12 mouse cellular contexts compared by ENCODE assay signal in genomic region chr6:66943367-66944189, GRCm38 (mm10). TPM values are rescaled to one million over a fixed set of nuclear protein-coding genes. Genes with fewer than 3 reads are reported as not detected.
DNase-seq lines count a peak whose midpoint lies in the region; ATAC-seq lines count a peak whose summit lies in the region.
"Had no signal": no experiment of that assay in that cellular context is flagged by ENCODE, and none has a peak within 500 bp of the region (broad histone marks: within the 10 kb centered on the region; RNA-seq: fewer than 3 reads in every experiment).

No protein-coding gene starts in this region.

- no peak overlapping the region for H3K9ac ChIP-seq in kidney, embryonic 16.5 days (replicated peaks; ENCODE audit: low read length)
- H3K9ac ChIP-seq in embryonic facial prominence, embryonic 14.5 days (ENCODE audit: low read depth, low read length) = no peak overlapping the region
- H3K9ac ChIP-seq in midbrain, embryonic 13.5 days (replicated peaks) = no peak overlapping the region
- H3K9ac ChIP-seq: hindbrain, embryonic 15.5 days; liver, embryonic 14.5 days had no signal

- no peaks in the 10 kb centered on the region for H3K36me3 ChIP-seq in kidney, embryonic 16.5 days (ENCODE audit: insufficient read depth, low read length)
- no peaks in the 10 kb centered on the region for H3K36me3 ChIP-seq in embryonic facial prominence, embryonic 14.5 days (ENCODE audit: control insufficient read depth, insufficient read depth, low read length)
- H3K36me3 ChIP-seq in midbrain, embryonic 13.5 days = no peaks in the 10 kb centered on the region
- H3K36me3 ChIP-seq: hindbrain, embryonic 15.5 days had no signal

- WGBS in kidney, embryonic 16.5 days = 41% methylated on average over 6 of the region's 6 CpGs
- WGBS in embryonic facial prominence, embryonic 14.5 days = 20% methylated on average over 6 of the region's 6 CpGs
- 18% methylated on average over 6 of the region's 6 CpGs for WGBS in midbrain, embryonic 13.5 days

- H3K4me1 ChIP-seq in kidney, embryonic 16.5 days (ENCODE audit: insufficient read depth, low read length) = peaks cover 31% of the 10 kb centered on the region
- H3K4me1 ChIP-seq in embryonic facial prominence, embryonic 14.5 days (ENCODE audit: control insufficient read depth, insufficient read depth, low read length) = peaks cover 18% of the 10 kb centered on the region
- H3K4me1 ChIP-seq in midbrain, embryonic 13.5 days (replicated peaks) = peaks cover 16% of the 10 kb centered on the region

- H3K27ac ChIP-seq in kidney, embryonic 16.5 days (ENCODE audit: low read length) = peak overlapping the region; percentile 49; the same call in 1 of the 2 replicates
- H3K27ac ChIP-seq in embryonic facial prominence, embryonic 14.5 days (replicated peaks; ENCODE audit: low read depth, low read length) = 0 out of 2 replicates have a peak overlapping the region, but pooled peaks have one; percentile 6
- no peak overlapping the region for H3K27ac ChIP-seq in midbrain, embryonic 13.5 days
- H3K27ac ChIP-seq: hindbrain, embryonic 15.5 days; liver, embryonic 14.5 days had no signal

- peak; percentile 57 for ATAC-seq in kidney, embryonic 16.5 days (ENCODE audit: low FRiP score, low TSS enrichment)
- no peak for ATAC-seq in embryonic facial prominence, embryonic 14.5 days (ENCODE audit: low read depth)
- ATAC-seq in midbrain, embryonic 13.5 days = peak; percentile 70

- no peaks in the 10 kb centered on the region for H3K9me3 ChIP-seq in kidney, embryonic 16.5 days (ENCODE audit: low read length)
- no peaks in the 10 kb centered on the region for H3K9me3 ChIP-seq in embryonic facial prominence, embryonic 14.5 days (ENCODE audit: control insufficient read depth, low read length)
- no peaks in the 10 kb centered on the region for H3K9me3 ChIP-seq in midbrain, embryonic 13.5 days
- H3K9me3 ChIP-seq: hindbrain, embryonic 15.5 days had no signal

- H3K27me3 ChIP-seq in kidney, embryonic 16.5 days (ENCODE audit: insufficient read depth, low read length) = no peaks in the 10 kb centered on the region
- H3K27me3 ChIP-seq in embryonic facial prominence, embryonic 14.5 days (replicated peaks; ENCODE audit: control insufficient read depth, insufficient read depth, low read length) = no peaks in the 10 kb centered on the region
- H3K27me3 ChIP-seq in midbrain, embryonic 13.5 days = no peaks in the 10 kb centered on the region
- H3K27me3 ChIP-seq: hindbrain, embryonic 15.5 days had no signal

- no peak for DNase-seq in kidney, adult 9 months
- DNase-seq in Muller cell, postnatal 12 days (ENCODE audit: inconsistent ontology term) = peak; percentile 74
- no peak for DNase-seq in embryonic facial prominence, embryonic 14.5 days (ENCODE audit: low spot score)
- DNase-seq in layer of hippocampus, adult 11-12 months (ENCODE audit: low spot score) = no peak
- no peak for DNase-seq in ovary, postnatal 36 days (ENCODE audit: low spot score)
- DNase-seq: adrenal gland, postnatal 10 days; cerebellum, adult 11-12 months; thymus, adult 18-20 months had no signal

- no peak overlapping the region for H3K4me3 ChIP-seq in kidney, embryonic 16.5 days (ENCODE audit: low read length)
- no peak overlapping the region for H3K4me3 ChIP-seq in embryonic facial prominence, embryonic 14.5 days (ENCODE audit: low read depth, low read length)
- H3K4me3 ChIP-seq in midbrain, embryonic 13.5 days (replicated peaks) = no peak overlapping the region
- H3K4me3 ChIP-seq: hindbrain, embryonic 15.5 days had no signal

- H3K4me2 ChIP-seq in kidney, embryonic 16.5 days (replicated peaks; ENCODE audit: low read depth, low read length) = no peak overlapping the region
- H3K4me2 ChIP-seq in embryonic facial prominence, embryonic 14.5 days (ENCODE audit: low read depth, low read length) = no peak overlapping the region
- H3K4me2 ChIP-seq in midbrain, embryonic 13.5 days (replicated peaks) = no peak overlapping the region
- H3K4me2 ChIP-seq: hindbrain, embryonic 15.5 days had no signal

RNA-seq across cellular contexts. Expression of gene Gng12, which starts 47.4 kb away (rescaled TPM):
- 111 and 119 TPM in 2 replicates for polyA plus RNA-seq in kidney, embryonic 16.5 days (2015; fragmentation: Nextera tagmentation; extraction: Ambion mirVana)
- 91.8 and 99.9 TPM in 2 replicates for polyA plus RNA-seq in embryonic facial prominence, embryonic 14.5 days (2014; fragmentation: Nextera tagmentation; extraction: Ambion mirVana)
- polyA plus RNA-seq in midbrain, embryonic 13.5 days (2015; fragmentation: Nextera tagmentation; extraction: Ambion mirVana) = 18.8 and 21.9 TPM in 2 replicates
